Mouse (Mus musculus) G1E (cell line): ENCODE measurements around the gene Skil.

ENCODE experiments used
- CTCF ChIP-seq: IDR thresholded peaks from 2 replicates; pipeline ENCODE4 v1.5.1; 2012; ENCODE audit warnings: low read depth, low read length, inconsistent platforms, mixed read lengths
- GATA1 ChIP-seq: IDR thresholded peaks from 2 replicates; pipeline ENCODE4 v1.6.1; 2012; ENCODE audit warnings: borderline replicate concordance, low read length, inconsistent platforms, mixed read lengths
- POLR2AphosphoS5 ChIP-seq: IDR thresholded peaks from 2 replicates; pipeline ENCODE4 v1.6.1; 2012; ENCODE audit warnings: low read depth, low read length, inconsistent platforms; ENCODE audit not compliant: insufficient replicate concordance
- TAL1 ChIP-seq: conservative IDR thresholded peaks from 2 replicates; pipeline ENCODE4 v1.6.1; 2012; ENCODE audit warnings: low read depth, low read length, inconsistent platforms, mixed read lengths

DNA sequence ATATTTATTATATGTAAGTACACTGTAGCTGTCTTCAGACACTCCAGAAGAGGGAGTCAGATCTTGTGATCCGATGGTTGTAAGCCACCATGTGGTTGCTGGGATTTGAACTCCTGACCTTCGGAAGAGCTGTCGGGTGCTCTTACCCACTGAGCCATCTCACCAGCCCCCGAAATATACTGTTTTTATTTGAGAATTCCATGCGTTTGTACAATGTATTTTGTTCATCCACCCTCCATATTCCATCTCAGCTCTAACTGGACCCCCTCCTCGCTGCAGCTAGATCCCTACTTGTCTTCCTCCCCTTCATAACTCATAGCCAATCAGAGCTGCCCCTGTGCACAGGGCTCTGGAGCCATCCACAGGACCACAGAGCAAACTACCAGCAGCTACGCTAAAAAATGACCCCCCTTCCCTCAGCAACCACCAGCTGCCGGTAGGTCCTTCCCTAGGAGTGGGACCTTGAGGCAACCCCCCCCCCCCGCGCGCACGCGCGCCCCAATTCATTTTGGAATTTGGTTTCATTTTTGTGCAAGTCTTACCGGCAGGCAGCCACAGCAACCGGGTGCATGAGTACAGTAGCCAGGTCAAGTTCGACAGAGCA, 38.7 kb upstream of the Skil start:
- TF ChIP-seq CTCF (no peak), GATA1 (no peak), POLR2AphosphoS5 (no peak), TAL1 (no peak)
